Mouse (Mus musculus): ENCODE data around the gene Pkdcc. TPM values are rescaled to one million over a fixed set of nuclear protein-coding genes. Genes with fewer than 3 reads are reported as not detected.

The Pkdcc gene
- polyA plus RNA-seq, 1 experiment from 2014 or later: 2.3 TPM

- peak; percentile 87 for ATAC-seq
These were observed 38.1 kb downstream of the Pkdcc start for GRCm38 (mm10) chr17:83253051-83253649.

GRCm38 (mm10) chr17:83267202-83268128 is 52.4 kb downstream of the Pkdcc start:
- peak overlapping the region; percentile 27 for H3K4me3 ChIP-seq (replicated peaks)
- no peaks in the 10 kb centered on the region for H3K36me3 ChIP-seq
- H3K27ac ChIP-seq: no peak overlapping the region; the same call in 1 of the 2 replicates
- WGBS: 54% methylated on average over 23 of the region's 23 CpGs
- peaks cover 13% of the 10 kb centered on the region for H3K27me3 ChIP-seq
- H3K9ac ChIP-seq (replicated peaks): 0 out of 2 replicates have a peak overlapping the region, but pooled peaks have one; percentile 14
- H3K9me3 ChIP-seq: no peaks in the 10 kb centered on the region
- H3K4me2 ChIP-seq (replicated peaks): peak overlapping the region; percentile 52
- 0 out of 2 replicates have a peak, but pooled peaks cover 4% of the 10 kb centered on the region for H3K4me1 ChIP-seq (replicated peaks)
- ATAC-seq: peak; percentile 95

More at GRCm38 (mm10) chr17:83253051-83253649, 38.1 kb downstream of the Pkdcc start:
- Histone ChIP-seq H3K27ac (no peak overlapping the region), H3K36me3 (no peaks in the 10 kb centered on the region), H3K9me3 (no peaks in the 10 kb centered on the region), H3K4me3 (replicated peaks) (no peak overlapping the region), H3K4me1 (replicated peaks) (no peaks in the 10 kb centered on the region), H3K4me2 (replicated peaks) (no peak overlapping the region), H3K9ac (replicated peaks) (no peak overlapping the region), H3K27me3 (peaks cover 50% of the 10 kb centered on the region)
- 32% methylated on average over 12 of the region's 12 CpGs for WGBS

GRCm38 (mm10) chr17:83271509-83271908 is 56.4 kb downstream of the Pkdcc start:
- Histone ChIP-seq H3K27ac (no peak overlapping the region), H3K4me1 (replicated peaks) (peaks cover 15% of the 10 kb centered on the region), H3K36me3 (no peaks in the 10 kb centered on the region), H3K9ac (replicated peaks) (no peak overlapping the region), H3K27me3 (peaks cover 38% of the 10 kb centered on the region), H3K4me2 (replicated peaks) (no peak overlapping the region), H3K4me3 (replicated peaks) (no peak overlapping the region), H3K9me3 (no peaks in the 10 kb centered on the region)
- no peak for ATAC-seq
- WGBS: 0% methylated on average over 3 of the region's 3 CpGs

- WGBS: 64% methylated on average over 8 of the region's 8 CpGs
- no peak overlapping the region for H3K27ac ChIP-seq
- ATAC-seq: no peak
- no peak overlapping the region for H3K4me3 ChIP-seq (replicated peaks)
- H3K4me1 ChIP-seq (replicated peaks): peaks cover 22% of the 10 kb centered on the region
- H3K27me3 ChIP-seq: peaks cover 38% of the 10 kb centered on the region
- H3K9me3 ChIP-seq: no peaks in the 10 kb centered on the region
- no peaks in the 10 kb centered on the region for H3K36me3 ChIP-seq
- H3K9ac ChIP-seq (replicated peaks): no peak overlapping the region
- H3K4me2 ChIP-seq (replicated peaks): no peak overlapping the region
These were observed 57.5 kb downstream of the Pkdcc start for GRCm38 (mm10) chr17:83272641-83273040.

GRCm38 (mm10) chr17:83273636-83274035 is 58.5 kb downstream of the Pkdcc start:
- Histone ChIP-seq H3K36me3 (no peaks in the 10 kb centered on the region), H3K4me3 (replicated peaks) (no peak overlapping the region), H3K27me3 (peaks cover 37% of the 10 kb centered on the region), H3K27ac (no peak overlapping the region), H3K9ac (replicated peaks) (no peak overlapping the region), H3K4me1 (replicated peaks) (peaks cover 28% of the 10 kb centered on the region), H3K9me3 (no peaks in the 10 kb centered on the region), H3K4me2 (replicated peaks) (no peak overlapping the region)
- WGBS: 19% methylated on average over 9 of the region's 9 CpGs
- ATAC-seq: no peak

GRCm38 (mm10) chr17:83274101-83274500 is 59.0 kb downstream of the Pkdcc start:
- H3K4me3 ChIP-seq (replicated peaks): no peak overlapping the region
- ATAC-seq: no peak
- peaks cover 37% of the 10 kb centered on the region for H3K27me3 ChIP-seq
- H3K9ac ChIP-seq (replicated peaks): no peak overlapping the region
- WGBS: 50% methylated on average over 4 of the region's 4 CpGs
- no peaks in the 10 kb centered on the region for H3K9me3 ChIP-seq
- H3K4me1 ChIP-seq (replicated peaks): peaks cover 28% of the 10 kb centered on the region
- no peak overlapping the region for H3K27ac ChIP-seq
- H3K36me3 ChIP-seq: no peaks in the 10 kb centered on the region
- H3K4me2 ChIP-seq (replicated peaks): no peak overlapping the region

Other genes starting within 250 kb of the Pkdcc start
- gene Eml4, start 135.6 kb downstream of the Pkdcc start, polyA plus RNA-seq (2015; fragmentation: Nextera tagmentation; extraction: Ambion mirVana): 29.2 and 35.1 TPM in 2 replicates

All from midbrain, embryonic 13.5 days (tissue).